Mouse (Mus musculus): ENCODE data around the gene Klhl42. TPM values are rescaled to one million over a fixed set of nuclear protein-coding genes. Genes with fewer than 3 reads are reported as not detected.

Gene Klhl42
- 6.0 and 6.3 TPM in 2 replicates for polyA plus RNA-seq (2015; fragmentation: Nextera tagmentation; extraction: Ambion mirVana)

DNA sequence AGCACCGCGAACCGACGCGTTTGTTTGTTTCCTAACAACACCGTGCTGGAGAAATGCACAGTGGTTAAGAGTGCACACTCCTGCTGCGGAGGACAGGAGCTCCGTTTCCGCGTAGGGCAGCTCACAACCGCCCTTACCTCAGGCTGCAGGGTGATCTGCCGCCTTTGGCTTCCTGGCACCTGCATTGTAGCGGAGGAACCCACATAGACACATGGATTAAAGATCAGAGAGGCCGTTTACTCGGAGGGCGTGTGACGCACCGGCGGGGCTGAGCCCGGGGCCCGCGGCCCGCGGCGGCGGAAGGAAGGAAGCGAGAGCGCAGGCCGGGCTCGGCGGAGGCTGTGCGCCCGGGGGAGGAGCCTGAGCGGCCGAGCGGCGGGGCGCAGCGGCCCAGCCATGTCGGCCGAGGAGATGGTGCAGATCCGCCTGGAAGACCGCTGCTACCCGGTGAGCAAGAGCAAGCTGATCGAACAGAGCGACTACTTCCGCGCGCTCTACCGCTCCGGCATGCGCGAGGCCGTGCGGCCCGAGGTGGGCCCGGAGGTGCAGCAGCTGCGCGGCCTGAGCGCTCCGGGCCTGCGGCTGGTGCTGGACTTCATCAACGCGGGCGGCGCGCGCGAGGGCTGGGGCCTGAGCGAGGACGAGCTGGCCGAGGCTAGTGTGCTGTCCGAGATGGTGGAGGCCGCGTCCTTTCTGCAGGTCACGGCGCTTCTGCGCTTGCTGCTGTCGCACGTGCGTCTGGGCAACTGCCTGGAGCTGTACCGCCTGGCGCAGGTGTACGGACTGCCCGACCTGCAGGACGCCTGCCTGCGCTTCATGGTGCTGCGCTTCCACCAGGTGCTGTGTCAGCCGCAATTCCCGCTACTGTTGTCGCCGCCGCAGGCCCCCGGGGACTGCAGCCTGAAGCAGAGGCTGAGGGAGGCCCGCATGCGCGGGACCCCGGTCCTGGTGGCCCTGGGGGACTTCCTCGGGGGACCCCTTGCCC is at the start of gene Klhl42:
Klhl42 (plus strand) TSS at position 244 of the 985 bp plus-strand sequence.

DNA sequence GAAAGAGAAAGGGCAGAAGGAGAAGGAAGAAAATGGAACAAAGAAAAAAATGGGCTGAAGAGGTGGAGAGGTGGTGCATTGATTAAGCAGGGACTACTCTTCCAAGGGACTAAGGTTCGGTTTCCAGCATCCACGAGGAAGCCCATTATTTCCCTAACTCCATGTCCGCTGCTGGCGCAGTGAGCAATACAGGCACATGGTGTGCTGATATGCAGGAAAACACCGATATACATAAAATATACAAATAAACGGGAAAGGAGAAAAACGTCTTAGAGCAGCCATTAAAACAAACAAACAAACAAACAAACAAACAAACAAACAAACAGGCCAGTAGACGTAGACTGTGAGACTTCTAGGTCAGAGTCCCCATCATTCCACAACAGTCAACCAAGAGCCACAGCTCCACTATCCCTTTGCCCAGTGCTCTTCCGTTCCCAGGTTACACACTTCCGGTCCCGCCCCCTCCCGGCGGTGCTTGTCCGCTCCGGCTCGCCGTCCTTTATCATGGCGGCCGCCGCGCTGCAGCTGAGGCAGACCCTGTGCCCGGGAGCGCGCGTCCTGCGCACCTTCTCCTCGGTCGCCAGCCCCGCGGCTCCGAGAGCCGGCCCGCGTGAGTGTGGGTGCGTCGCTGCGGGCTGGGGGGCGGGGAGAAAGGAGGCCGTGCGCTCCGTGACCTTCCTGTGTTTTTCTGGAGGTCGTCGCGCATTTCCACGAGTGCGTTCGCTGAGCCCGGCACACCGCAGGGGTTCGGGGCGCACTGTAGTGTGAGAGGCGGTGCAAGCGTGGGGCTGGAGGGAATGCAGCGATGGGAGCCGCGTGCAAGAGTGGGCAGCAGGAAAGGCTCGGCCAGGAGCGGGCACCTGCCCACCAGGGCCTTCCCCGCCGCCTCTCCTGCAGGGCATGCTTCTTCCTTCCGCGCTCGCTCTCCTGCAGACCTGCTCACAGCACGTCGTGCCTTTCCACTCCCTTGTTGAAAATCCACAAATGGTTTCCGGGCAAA is 48.6 kb upstream of the Klhl42 start, which contains the start of gene Mrps35:
Mrps35 (plus strand) TSS at position 474 of the 1,000 bp plus-strand sequence.

DNA sequence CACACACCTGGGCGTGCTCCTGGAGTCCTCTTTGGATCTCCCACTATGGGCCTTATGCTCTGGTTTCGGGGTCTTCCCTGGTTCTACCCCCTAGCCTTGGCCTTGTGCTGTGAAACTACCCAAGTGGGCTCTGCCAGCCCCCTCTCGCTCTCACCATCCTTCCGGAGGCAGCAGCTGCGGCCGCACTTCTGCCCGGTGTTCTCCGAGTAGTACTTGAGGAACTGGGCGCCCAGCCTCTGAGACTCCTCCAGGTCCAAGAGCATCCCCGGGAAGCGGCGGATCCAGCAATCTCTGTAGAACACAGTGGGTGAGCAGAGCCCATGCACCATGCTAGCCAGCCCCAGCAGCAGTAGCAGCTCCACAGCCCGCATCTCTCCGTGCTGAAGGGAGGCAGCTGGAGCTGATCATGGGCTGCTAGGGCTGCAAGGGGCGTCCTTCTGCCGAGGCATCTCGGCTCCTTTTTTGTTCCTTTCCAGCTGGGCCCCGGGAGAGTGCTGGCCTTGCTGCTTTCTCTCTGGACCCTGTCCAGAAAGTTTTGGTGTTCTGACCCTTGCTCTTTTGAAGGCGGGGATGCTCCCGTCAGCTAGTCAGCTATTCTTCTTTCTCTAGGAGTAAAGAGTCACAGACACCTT is 4.5 kb upstream of the Klhl42 start, which contains the start of gene Mansc4:
Mansc4 (minus strand) TSS at position 439 of the 632 bp plus-strand sequence.

Other genes with a start within 250 kb of the Klhl42 start
- not detected in 2 replicates for gene Smco2, start 241.3 kb upstream of the Klhl42 start, polyA plus RNA-seq (2015; fragmentation: Nextera tagmentation; extraction: Ambion mirVana)
- gene Ppfibp1, start 202.9 kb upstream of the Klhl42 start, polyA plus RNA-seq (2015; fragmentation: Nextera tagmentation; extraction: Ambion mirVana), result 16.9 and 23.7 TPM in 2 replicates
- gene 1700034J05Rik, start 137.0 kb upstream of the Klhl42 start, polyA plus RNA-seq (2015; fragmentation: Nextera tagmentation; extraction: Ambion mirVana), result 0.09 TPM in 1 of 2 replicates, not detected in the other
- 0.53 and 0.59 TPM in 2 replicates for gene Rep15, start 58.8 kb upstream of the Klhl42 start, polyA plus RNA-seq (2015; fragmentation: Nextera tagmentation; extraction: Ambion mirVana)
- gene Mrps35, start 48.6 kb upstream of the Klhl42 start, polyA plus RNA-seq (2015; fragmentation: Nextera tagmentation; extraction: Ambion mirVana), result 73.7 and 82.5 TPM in 2 replicates
- 1.2 and 1.4 TPM in 2 replicates for gene Mansc4, start 4.3 kb upstream of the Klhl42 start, polyA plus RNA-seq (2015; fragmentation: Nextera tagmentation; extraction: Ambion mirVana)
- gene Pthlh, start 172.8 kb downstream of the Klhl42 start, polyA plus RNA-seq (2015; fragmentation: Nextera tagmentation; extraction: Ambion mirVana), result 11.5 and 13.0 TPM in 2 replicates